Mouse (Mus musculus) fat pad, adult 2 months (tissue): ENCODE measurements around the gene Lipc.
A peak's percentile ranks its signal among the peaks of the same experiment; 100 is the strongest.

Experiments
- DNase-seq: peaks from one replicate; pipeline ENCODE4 v3.0.0-alpha.2; 2011; ENCODE audit warnings: low read depth, low spot score; ENCODE audit errors: extremely low read depth

The Lipc gene

DNA sequence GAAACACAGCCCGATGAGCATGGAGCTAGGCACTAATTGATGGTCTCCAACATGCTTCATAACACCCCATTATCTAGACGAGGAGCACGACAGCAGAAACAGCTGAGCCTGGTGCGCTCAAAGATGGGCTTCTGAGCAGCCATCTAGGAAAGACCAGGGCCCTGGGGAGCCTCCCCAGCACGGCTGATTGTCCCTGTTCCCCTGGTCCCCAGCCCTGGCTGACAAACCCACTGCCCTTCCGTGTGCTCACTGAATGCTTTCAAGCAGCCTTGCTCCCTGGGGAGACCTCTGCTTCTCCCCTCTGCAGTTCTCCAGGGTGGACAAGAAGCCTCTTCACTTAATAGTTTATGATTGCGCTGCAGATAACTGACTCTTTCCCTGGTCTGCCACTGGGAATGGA, 35.5 kb downstream of the Lipc start:
- DNase-seq, result no peak

DNA sequence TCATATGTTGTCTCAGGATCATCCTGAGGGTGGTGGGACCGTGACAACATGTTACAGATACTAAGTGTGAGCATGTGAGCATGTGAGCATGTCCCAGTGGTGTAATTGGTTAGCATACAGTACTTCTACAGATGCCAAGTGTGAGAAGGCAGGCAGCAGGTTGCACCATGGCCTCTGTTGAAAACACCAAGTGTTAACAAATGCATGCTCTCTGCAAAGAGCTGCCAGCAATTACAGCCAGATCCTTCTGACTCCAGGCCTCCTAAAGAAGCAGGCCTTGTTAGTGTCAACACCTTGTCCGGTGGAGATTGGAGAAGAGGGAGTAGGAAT, 36.7 kb downstream of the Lipc start:
- DNase-seq, result no peak

DNA sequence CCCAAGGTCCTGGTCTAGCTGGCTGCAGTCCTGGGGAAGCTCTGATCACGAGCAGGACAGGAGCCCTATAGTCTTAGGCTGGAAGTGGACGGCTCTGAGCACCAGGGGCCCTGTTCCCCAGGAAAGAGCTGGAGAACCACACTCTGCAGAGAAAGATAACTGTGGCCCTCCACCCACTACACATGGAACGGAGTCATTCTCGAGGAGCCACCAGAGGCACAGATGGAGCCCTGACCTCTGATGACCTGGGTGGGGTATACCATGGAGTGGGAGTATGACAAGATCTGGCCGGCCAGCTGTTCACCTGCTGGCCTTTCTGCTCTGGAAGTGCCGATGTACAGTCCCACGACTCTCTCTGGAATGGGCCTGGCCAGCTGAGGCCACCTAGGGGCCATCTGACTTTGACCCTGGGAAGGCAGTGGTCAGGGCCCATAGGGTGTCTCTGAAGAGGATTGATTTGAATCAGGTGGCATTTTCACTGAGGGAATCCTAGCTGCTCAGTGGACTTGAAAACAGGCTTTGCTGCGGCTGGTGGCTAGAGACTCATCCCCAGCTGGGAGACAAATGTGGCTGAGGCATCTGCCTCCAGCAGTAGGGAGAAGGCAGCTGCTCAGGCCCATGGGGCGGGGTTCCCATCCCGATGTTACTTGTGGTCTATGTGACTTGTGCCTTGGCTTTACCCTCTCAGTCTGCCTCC, 37.2 kb downstream of the Lipc start:
- DNase-seq, result no peak

DNA sequence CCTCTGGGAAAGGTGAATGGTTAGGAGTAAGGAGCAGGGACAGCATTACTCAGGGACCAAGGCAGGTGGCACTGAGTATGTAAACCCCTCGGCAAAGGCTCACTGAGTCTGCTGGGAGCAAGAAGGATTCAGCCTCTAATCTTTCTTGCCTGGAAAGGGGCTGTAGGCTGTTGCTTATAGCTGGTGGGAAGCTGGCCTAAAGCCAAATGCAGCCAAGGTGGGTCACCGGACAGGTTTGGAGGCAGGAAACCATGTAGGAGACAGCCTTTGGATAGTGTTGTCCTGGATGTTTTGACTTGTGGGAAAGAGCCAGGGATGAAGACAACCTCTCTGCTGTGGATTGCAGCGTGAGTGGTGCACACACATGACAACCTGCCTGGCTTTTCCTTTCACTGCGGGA, 40.9 kb downstream of the Lipc start:
- DNase-seq, result no peak

DNA sequence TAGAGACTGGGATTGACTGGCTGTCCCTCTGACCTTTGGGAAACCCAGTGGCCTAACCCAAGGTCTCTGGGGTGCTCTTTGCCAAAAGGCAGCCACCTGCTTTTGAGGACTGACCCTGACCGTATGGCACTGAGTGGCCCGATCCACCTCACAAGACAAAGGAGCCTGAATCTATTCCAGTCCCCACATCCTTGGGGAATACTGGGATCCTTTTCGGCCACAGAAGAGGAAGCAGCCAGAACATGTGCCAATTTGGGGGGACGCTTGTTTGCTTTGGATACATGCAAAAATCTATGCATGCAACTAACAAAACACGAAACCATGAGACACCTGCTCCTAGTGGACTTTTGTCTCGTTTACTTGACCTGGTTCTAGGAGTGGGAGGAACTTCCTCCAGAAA, 41.7 kb downstream of the Lipc start:
- DNase-seq, result no peak

DNA sequence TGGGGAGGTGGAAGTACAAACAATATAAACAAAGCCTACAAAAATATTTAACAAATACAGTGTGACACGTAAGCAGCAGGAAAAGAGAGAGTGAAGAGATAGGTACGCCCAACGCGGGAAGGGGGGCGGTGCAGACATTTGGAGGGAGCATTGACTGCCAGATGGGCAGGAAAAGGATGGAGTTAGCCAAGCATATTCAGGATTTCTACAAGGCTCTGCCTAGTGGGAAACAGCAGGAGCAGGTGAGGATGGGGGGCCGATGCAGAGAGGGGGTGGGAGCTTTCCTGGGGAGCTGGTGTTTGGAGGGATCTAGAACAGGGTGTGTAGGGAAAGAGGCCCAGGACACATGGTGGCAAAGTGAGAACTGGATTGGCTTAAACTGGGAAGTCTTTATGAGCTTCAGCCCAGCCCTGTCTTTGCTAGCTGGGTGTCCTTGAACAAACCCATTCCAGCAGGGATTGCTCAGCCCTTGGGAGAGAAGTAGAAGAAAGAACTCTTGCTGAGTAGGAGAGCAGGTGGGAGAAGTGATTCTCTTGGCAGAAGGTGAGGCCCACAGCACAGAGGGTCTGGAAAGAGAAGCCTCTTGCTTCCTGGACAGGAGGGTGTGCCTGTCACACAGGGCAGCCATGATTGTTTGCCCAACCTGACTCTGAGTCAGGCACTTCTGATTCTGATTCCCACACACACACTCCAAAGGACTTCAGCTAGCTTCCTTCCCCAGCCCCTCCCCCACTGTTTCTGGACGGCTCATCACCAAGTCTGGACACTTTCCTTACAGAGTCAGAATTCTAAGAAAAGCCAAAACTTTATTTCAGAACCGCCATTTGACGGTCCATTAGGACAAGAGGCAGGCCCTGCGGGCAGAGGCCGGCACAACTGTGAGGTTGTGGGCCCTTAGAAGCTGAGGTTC, 49.0 kb downstream of the Lipc start:
- DNase-seq, result no peak

DNA sequence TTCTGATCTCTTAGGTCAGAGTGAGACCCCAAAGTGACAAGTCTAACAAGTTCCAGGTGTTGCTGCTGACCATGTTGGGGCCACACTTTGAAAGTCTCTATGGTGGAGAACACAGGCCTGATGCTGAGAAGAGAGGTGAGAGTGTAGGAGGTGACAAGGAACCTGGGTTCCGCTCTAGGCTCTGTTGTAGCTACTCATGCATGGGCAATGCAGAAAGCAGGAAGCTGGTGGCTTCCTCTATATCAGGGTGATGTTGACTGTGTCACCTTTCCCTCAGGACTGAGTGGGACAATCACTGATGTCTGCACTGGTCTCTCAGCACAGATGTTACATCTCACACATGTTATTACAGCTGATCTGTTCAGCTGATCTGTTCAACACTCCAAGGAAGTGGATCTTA, 57.8 kb downstream of the Lipc start:
- DNase-seq, result no peak

DNA sequence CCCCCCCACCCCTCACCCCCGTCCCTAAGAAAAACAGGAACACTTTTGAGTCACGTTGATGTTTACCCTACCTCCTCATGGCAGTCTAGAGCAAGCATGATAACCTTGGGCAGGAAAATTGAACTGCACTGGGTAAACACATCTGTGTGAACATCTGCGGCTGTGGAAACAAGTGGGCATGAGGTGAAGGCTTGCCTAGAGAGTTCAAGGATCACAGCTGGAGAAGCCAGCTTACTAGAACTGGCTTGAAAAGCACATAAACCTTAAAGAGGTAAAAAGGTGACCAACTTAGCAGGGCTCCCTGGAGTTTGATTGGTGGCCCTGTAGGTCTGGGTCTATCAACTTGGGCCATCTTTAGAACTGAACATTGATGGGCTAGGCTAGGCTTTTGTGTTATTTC, 58.5 kb downstream of the Lipc start:
- no peak for DNase-seq

DNA sequence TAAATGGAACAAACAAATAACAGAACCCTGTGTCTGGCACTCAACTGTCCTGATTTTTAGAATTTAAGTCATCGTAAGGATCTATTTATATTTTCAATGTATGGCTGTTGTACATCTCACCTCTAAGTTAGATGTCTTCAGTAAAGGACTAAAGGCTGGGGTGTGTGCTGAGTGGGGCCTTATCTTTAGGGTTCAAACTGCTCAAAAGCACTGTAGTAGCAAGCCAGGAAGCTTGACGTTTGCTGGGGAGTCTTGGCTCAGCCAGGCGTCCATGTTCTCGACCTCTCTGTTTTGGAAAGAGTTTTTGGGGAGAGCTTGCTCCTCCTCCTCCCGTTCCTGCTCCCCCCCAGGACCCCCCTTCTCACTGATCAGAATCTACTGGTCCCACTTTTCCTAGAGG, 59.4 kb downstream of the Lipc start:
- DNase-seq, result no peak

DNA sequence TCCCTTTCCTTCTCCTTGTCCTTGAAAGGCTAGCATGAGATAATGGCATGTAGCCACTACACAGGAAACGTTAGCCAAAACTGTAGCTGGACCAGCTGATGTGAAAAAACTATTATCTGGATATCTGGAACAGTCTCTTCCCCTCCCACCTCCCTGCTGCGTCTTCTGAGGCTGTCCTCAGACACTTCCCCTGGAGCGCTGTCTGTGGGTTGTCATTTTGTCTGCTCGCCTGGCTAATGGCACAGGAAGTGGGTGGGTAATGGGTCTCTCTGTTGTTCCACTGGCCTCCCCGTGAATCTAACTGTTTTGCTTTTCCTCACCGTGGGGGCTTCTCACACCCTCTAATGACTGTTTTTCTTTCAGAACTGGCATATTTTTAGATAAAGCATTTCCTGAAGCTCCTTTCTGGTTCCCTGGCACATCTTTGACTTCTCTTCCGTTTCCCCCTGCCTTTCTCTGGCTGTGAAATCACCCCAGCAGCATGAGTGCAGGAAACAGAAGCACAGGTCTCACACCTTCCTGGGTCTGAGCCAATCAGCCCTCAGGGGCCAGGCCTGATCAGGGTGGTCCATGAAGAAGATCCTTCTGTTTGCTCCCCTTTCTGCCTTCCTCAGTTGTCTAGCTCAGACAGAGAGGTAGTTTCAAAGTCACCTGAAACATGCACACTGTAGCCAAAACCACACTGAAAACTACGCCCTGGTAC, 60.4 kb downstream of the Lipc start:
- DNase-seq, result no peak

DNA sequence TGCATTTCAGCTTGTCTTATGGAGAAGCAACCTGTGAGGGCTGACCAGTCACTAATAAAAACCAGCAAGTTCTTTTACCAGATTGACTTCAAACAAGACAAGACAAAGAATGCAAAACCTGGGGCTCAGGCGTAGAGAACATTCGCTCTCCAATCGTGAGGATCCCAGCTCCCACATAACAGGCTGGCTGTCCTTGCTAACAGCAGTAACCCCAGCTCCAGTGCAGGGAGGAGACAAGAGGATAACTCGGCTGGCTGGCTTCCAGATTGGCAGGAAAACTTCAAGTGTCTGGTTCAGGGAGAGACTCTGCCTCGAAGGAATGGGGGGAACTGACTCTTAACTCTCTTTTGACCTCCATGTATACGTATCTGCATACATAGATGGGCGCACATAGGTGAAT, 61.3 kb downstream of the Lipc start:
- no peak for DNase-seq

DNA sequence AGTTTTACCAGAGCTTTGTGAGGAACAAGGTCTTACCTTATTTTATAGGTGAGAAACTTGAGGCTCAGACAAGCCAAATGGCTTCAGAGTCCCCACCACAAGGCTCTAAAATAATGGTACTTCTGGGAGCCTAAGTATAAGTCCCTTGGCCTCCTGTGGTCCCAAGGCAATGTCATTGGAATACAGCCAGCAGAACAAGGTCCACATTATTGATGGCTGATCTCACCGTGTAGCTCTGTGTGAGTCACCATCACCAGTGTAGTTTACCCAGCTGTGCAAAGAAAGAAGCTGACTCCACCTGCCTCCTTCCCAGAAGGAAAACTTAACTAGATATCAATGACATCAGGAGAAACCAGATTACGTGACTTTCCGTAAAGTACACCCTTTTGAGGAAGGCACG, 63.1 kb downstream of the Lipc start:
- DNase-seq, result no peak

DNA sequence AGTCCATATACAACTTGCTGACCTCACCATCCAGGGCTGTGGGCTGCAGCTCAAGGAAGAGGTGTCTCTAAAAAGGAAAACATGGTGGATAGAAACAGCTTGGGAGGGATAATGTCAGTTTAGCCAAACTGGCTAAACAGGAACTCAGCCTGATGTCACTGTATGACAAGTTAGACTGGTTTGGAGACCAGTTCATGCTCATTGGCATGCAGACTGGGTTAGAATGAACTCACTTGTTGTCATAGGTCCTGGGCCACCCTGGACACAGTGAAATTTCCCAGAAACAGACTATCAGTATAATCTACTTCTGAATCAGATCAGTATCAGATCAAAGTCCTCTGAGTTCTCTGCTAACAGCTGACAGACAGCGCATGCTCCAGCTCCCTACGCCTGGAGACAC, 63.5 kb downstream of the Lipc start:
- peak; percentile 84 for DNase-seq

DNA sequence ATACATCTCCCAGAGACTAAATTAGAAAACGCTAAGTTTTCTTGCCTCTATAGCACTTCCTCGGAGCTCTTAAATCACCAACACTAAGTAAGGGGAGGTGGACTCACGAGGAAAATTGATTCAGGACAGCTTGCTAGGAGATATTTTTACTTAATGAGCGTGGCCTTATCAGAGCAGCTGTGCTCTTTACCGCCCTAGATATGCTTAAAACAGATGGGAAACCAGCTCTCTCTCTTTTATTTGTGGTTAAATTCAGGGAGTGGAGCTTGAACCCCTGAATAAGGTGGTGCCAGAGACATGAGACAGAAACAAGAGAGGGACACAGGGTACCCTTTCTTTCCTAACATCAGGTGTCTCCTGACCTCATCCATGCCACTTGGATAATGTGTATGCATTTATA, 70.0 kb downstream of the Lipc start:
- no peak for DNase-seq

DNA sequence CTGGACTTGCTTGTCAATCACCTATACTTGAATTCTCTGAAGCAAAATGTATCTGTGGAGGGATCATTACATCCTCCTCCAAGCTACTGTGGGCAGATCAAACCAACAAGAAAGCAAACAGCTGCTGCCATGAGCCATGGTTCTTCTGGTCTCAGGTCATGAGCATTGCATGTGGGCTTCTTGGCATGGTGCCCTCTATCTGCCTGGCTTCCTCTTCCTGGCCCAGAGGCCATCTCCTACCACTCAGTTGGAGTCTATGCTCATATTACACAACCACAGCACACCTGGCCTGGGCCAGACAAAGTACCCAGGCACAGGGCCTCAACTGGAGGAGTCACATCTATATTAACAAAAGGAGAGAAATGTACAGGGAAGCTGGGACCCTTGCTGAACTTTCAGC, 73.2 kb downstream of the Lipc start:
- DNase-seq, result no peak

DNA sequence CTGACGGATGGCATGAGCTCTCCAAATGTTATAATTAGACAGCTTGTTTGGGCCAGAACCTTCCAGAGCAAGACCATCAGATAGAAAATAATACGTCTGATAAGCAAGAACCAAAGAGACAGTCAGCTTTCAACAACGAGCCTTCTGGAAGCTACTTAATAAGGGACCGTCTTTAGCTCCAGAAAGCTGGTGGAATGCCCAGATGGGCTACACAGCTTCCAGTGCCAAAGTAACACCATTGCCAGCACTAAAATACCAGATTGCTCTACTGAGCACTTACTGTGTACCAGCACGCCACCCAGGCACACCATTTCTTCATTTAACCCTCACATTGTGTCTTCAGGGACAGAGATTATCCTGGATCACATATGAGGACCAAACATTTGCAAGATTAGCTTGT, 73.9 kb downstream of the Lipc start:
- no peak for DNase-seq

DNA sequence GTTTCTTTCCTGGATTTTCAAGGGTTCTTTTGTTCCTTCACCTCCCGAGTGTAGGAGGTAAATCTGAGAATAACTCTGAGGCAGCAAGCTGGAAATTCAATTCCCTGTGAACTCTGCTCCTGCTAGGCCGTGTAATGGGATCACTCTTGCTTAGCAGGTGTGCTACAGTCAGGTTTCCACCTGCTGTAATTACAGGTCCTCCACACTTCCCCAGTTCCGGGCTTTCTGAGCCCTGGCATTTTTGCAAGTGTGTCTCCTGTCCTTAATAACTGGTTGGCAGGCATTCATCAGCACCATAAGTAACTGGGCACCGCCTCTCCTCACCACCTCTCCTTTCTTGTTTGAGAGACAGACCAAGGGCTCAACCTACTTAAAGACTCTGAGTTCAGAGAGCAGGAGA, 76.5 kb downstream of the Lipc start:
- no peak for DNase-seq

DNA sequence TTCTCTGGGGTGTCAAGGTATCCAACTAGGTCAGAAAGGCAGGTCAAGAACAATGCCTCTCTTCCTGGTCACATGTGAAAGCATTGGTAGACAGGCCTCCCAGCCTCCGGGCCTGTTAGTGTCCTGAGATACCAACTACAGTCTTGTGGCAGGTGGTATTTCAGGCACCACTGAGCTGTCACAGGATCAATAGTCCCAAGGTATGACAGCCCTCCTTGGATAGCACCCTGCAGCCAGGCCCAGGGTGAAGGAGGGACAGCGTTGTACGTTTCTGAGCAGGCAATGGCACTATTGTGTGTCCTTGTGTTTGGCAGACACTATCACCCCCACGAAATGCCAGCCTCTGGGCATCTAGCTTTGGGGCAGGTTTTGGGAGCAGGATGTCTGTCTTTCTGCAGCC, 77.0 kb downstream of the Lipc start:
- no peak for DNase-seq

DNA sequence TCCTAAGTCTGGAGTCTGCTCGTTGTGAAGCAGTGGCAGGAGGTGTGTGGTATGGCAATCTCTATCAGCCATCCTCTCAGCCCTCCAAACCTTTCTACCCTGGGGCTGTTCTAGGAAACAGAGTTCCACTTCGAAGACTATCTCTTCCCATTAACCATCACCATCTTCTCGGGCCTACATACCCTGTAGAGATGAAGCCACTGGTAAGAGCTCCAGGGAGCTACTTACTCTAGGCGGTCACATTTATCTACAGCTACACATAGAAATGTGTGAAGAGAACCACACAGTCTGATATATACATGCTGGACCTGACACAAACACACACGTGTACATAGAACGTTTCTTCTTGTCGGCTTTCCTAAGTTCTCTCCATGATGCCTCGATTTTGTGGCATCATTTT, 79.4 kb downstream of the Lipc start:
- no peak for DNase-seq

DNA sequence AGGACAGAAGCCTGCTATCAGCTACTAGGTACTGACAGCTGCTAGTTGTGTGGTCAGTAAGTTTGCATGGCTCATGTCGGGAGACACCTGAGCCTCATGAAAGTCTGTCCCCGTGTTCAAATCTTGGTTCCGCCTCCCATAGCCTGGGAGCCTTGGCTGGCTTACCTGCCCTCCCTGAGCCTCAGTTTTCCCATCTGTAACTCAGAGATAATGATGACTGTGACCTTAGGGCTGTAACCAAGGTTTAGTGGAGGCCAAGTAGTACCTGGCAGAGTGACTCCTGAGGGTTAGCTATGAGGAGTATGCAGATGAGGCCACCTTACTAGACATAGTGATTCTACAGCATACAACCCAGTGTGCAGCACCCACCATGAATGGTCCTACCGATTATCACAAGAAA, 81.7 kb downstream of the Lipc start:
- DNase-seq, result no peak

DNA sequence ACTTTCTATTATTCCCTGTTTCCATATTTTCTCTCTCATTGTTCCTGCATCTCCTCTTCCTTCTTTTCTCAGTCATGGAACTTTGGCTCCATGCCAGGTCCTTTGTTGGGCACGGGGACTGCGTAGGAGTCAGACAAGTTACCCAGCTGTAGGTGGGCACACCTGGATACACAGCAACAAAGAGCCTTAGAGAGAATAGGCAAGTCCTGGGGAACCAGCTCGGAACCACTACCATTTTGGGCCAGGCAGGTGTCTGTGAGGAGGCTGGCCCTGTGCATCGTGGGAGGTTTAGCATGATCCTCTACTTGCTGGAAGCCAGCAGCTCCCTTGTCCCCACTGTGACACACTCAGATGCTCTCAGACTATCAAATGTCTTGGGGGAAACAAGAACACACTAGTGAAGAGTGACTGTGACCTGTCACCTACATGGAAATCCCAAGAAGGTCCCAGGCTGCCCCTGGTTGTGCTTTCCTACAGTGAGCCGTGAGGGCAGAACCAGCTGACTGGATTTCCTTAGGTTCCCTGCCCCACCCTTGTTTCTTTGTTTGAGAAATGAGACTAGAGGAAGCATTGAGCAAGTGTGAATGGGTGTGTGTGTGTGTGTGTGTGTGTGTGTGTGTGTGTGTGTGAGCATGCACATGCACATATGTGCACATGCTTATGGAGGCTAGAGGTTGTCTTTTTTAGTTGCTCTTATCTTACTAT, 82.7 kb downstream of the Lipc start:
- DNase-seq, result no peak

DNA sequence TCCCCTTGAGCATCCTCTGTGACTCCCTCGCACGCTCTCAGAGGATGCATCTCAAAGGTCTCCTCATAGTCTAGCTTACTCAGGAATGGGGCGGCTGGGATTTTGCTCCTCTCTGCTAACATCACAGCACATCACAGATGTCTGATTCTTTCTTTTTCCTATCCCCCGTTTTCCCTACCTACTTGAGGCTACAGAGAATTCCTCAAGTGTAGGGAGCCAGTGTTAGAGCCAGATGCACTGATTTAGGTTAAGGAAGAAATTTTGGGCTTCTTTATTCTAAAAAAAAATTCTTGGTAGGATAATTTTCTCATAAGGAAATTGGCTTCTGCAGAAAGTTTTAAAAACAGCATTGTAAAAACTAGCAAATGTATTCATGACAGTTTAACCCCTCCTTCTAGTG, 84.6 kb downstream of the Lipc start:
- no peak for DNase-seq
